Mouse (Mus musculus) embryonic fibroblast, embryonic 13.5 days (primary cell): ENCODE measurements around the gene Serp2.

ENCODE experiments used
- CTCF ChIP-seq: IDR thresholded peaks from 2 replicates; pipeline ENCODE4 v1.5.1; 2011; ENCODE audit warnings: mild to moderate bottlenecking, control low read depth, low read length, moderate library complexity, borderline replicate concordance; ENCODE audit not compliant: insufficient read depth
- POLR2A ChIP-seq: IDR thresholded peaks from 2 replicates; pipeline ENCODE4 v1.6.1; 2011; ENCODE audit warnings: low read depth, mild to moderate bottlenecking, control low read depth, low read length, moderate library complexity

DNA sequence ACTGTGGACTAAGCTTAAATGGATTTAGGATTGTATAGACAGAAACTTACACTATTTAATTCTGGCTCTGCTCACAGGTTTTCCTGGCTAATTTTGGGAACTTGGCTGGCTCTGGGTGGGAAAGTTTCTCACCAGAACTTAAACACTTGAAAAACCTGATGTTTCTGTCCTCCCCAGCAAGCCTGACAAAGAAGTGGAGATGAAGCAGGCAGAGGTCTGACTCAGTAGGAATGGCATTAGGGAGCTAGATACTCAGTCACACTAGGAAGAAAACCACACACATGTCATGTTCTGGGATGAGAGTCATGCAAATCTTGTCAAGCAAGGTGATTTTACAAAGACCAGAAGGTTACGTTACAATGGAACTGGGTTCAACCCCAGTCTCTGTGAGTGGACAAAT is 21.6 kb downstream of the Serp2 start:
- TF ChIP-seq POLR2A = no peak
- TF ChIP-seq CTCF = no peak
